Mouse (Mus musculus): ENCODE data around the gene Fam166a. TPM values are rescaled to one million over a fixed set of nuclear protein-coding genes. Genes with fewer than 3 reads are reported as not detected.
A peak's percentile ranks its signal among the peaks of the same experiment; 100 is the strongest.
"Not testable (repeated sequence)": the region's sequence is repeated elsewhere in the genome, so short reads cannot be mapped to it uniquely, and the experiment has no call there.

Gene Fam166a
- polyA plus RNA-seq, 2 experiments from 2014 or later: not detected

- no peak for ATAC-seq
These were observed 25.6 kb downstream of the Fam166a start for GRCm38 (mm10) chr2:25244144-25244543.

DNA sequence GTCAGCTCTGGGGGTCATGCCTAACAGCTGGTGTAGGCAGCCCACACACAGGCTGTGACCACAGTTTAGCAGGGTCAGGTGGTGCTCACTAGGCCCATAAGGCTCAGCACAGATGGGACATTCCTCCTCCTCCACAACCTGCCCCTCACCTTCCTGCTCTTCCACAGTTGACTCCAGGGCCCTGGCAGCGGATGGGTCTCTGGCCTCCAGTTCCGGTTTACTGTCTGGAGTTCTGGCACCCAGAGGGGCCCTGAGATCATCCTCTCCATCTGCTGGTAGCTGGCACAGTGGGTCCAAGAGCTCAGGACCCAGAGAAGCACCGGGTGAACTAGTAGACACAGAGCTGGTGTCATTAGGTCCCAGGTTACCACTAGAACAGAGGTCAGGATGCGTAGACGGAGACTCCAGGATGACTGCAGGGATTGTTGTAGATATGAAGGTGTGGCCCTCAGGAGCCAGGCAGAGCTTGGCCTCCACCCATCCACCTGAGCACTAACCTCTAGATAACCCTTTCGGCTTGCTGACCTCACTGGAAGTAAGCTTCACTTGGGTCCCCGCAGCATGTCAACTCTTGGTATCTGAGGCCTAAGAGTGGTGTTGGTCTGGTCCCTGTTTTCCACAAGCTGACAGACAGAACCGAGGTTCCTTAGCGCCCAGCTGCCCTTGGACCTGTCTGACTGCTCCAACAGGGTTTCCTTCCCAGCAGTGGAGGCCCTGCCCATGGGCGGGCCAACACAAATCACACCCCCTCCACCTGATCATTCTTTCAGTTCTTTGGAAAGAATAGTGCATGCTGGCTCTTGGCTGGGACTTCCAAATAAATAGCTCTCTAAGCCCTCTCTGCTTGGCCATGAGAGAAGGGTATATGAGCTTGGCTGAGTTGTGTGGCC, 27.9 kb downstream of the Fam166a start, which contains the start of gene AL732309.1:
AL732309.1 (minus strand) TSS at position 681 of the 890 bp plus-strand sequence.
- ATAC-seq: no peak

DNA sequence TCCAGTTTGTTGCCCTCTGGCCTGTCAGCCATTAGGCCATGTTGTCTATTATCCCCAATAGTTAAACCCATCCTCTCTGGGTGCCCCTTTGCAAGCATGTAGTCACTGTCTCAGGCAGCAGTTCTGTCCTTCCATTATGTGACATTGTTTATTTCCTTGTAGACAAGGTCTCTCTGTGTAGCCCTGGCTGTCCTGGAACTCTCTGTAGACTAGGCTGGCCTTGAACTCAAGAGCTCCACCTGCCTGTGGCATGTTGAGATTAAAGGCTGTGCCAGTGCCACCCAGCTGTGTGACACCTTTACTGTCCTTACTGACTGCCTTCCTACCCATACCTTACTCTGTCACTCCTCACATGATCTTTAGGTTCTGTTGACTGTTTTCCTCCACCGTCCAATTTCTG, 33.8 kb downstream of the Fam166a start:
- ATAC-seq: no peak

- peak; percentile 78 for ATAC-seq
These were observed 36.8 kb downstream of the Fam166a start, which contains the start of gene Tmem203 for GRCm38 (mm10) chr2:25255284-25255779. TSS of gene Tmem203 (plus strand) at chr2:25255439.

DNA sequence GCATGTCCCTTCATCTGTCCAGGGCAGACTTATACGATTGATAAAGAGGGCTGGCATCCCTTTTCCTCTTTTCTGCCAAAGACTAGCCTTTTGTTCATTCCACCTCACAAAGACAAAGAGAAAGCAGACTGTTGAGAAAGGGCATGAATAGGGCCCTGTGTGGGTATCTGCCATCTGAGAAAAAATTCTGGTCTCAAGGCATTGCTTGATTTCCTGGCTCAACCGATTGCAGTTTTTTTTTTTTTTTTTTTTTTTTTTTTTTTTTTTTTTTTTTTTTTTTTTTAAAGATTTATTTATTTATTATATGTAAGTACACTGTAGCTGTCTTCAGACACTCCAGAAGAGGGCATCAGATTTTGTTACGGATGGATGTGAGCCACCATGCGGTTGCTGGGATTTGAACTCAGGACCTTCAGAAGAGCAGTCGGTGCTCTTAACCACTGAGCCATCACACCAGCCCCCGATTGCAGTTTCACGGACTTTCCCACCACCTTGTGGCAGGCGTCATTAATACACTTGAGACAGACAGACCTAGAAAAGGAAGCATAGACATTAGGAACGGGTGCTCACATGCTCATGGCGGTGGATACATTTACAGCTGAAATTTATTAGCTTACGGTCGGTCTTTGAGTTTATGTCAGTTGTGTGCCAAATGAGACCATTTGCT, 38.0 kb downstream of the Fam166a start:
- ATAC-seq: not testable (repeated sequence)

GRCm38 (mm10) chr2:25257250-25257649, 38.7 kb downstream of the Fam166a start:
- ATAC-seq: not testable (repeated sequence)

DNA sequence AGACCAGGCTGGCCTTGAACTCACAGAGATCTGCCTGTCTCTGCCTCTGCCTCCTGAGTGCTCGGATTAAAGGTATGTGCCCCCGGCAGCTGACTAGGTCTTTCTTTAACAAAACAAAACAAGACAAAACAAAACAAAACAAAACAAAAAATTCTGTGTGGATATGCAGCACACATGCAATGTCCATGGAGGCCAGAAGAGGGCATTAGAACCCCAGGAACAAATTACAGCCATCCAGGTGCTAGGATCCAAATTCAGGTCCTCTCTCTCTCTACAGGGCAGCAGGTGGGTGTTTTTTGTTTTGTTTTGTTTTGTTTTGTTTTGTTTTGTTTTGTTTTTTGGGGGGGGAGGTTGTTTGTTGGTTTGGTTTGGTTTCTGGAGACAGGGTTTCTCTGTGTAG, 40.3 kb downstream of the Fam166a start:
- ATAC-seq: no peak

GRCm38 (mm10) chr2:25261870-25262269, 43.3 kb downstream of the Fam166a start:
- ATAC-seq: peak; percentile 8

DNA sequence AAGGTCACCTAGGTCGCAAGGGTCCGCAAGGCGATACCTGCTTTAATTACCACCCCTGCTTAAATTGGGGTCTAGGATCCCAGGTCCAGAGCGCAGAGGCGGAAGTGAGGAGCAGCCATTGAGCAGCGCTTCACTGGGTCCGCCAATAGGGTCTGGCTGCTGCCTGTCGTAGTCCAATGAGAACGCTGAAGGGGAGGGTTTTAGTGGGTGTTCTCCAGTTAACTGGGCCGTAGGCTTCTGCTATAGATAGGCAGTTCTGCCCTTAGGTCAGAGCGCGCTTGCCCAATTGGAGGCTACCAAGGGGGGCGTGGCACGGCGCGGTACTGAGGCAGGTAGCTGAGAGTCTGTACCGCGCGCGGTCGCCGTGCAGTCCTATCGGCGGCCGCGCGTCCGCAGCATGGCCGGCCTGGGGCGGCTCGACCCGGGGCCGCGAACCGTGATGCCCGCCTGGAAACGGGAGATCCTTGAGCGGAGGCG, 43.8 kb downstream of the Fam166a start, which contains the start of gene Tprn:
Tprn (plus strand) TSS at position 328 of the 477 bp plus-strand sequence.
- peak; percentile 96 for ATAC-seq

- ATAC-seq: peak; percentile 40
These were observed 44.5 kb downstream of the Fam166a start for GRCm38 (mm10) chr2:25262795-25263622.

- no peak for ATAC-seq
These were observed 45.2 kb downstream of the Fam166a start for GRCm38 (mm10) chr2:25263623-25264285.

- ATAC-seq: no peak
These were observed 45.7 kb downstream of the Fam166a start for GRCm38 (mm10) chr2:25264286-25264660.

DNA sequence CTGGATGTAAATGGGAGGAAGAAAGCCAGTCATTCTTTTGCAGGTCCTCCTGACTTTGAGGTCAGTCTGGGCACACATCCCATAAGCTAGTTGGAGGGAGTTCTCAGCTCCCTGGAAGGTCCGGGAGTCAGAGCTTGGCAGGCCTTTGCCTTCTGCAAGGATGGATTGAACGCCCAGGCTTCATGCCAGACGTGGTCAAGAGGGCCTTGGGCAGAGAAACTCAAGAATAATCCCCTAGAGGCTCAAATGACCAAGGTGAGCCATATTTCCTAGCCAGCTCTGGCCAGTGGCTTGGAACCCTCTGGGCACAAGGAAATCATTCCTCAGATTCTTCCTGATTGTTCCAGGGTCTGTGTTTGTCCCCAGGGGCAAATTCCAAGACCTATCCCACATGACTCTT, 46.3 kb downstream of the Fam166a start:
- no peak for ATAC-seq

- ATAC-seq: no peak
These were observed 47.5 kb downstream of the Fam166a start for GRCm38 (mm10) chr2:25265897-25266656.

- ATAC-seq: no peak
These were observed 48.2 kb downstream of the Fam166a start for GRCm38 (mm10) chr2:25266720-25267119.

DNA sequence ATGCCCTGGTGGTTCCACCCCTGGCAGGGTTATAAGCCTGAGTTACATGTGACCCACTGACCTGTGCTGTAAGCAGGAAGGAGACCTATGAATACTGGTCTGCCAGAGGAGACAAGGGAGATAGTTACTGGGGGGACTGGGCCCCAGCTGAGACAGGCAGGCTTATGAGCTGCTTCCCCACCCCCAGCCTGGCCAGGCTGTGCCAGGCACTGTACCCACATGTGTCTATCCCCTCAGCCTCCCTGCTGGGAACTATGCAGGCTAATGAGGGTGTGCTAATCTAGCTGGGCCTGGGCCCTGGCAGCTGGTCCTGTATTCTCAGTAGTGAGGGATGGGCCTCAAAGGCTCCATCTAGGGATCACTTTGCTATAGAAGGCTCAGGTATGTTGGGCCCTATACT, 48.7 kb downstream of the Fam166a start:
- ATAC-seq: no peak

GRCm38 (mm10) chr2:25267746-25268309, 49.3 kb downstream of the Fam166a start:
- no peak for ATAC-seq
